ENCODE assay signal across 7 mouse cellular contexts in genomic region chr8:106704901-106705321, GRCm38 (mm10). TPM values are rescaled to one million over a fixed set of nuclear protein-coding genes. Genes with fewer than 3 reads are reported as not detected.
DNase-seq lines count a peak whose midpoint lies in the region; ATAC-seq and TF ChIP-seq lines count a peak whose summit lies in the region.

No protein-coding gene starts in this region.

- no peak for TF ChIP-seq POLR2A in kidney, adult 2 months (IDR thresholded peaks at IDR 0.05; ENCODE audit: low read depth, low read length)

- DNase-seq in 3T3-L1 (ENCODE audit: low read depth, low spot score) (peak; percentile 32), ZHBTc4 (ENCODE audit: low read depth, low spot score) (peak; percentile 24)
- DNase-seq in heart, adult 8-10 months (ENCODE audit: low spot score), result peak; percentile 89
- peak; percentile 79 for DNase-seq in kidney, adult 2 months
- no peak for DNase-seq in liver, embryonic 13.5 days
- peak; percentile 29 for DNase-seq in right cerebral cortex, postnatal 4 days
- DNase-seq in thymus, postnatal 10 days (ENCODE audit: low spot score in 2 of 2), result no peak

- ATAC-seq in liver, embryonic 13.5 days (ENCODE audit: low read depth), result peak; percentile 54; the same call in 1 of the 2 replicates

- no peaks in the 10 kb centered on the region for H3K27me3 ChIP-seq in kidney, adult 2 months (replicated peaks; ENCODE audit: control insufficient read depth, insufficient read depth, low read length)
- no peaks in the 10 kb centered on the region for H3K27me3 ChIP-seq in liver, embryonic 13.5 days

- WGBS in kidney, adult 2 months, result 57% methylated on average over 9 of the region's 9 CpGs
- WGBS in liver, embryonic 13.5 days (ENCODE audit: insufficient replicate concordance), result 57% methylated on average over 9 of the region's 9 CpGs

- H3K4me1 ChIP-seq in kidney, adult 2 months (ENCODE audit: control insufficient read depth, insufficient read depth, low read length), result 0 out of 2 replicates have a peak, but pooled peaks cover 6% of the 10 kb centered on the region
- H3K4me1 ChIP-seq in liver, embryonic 13.5 days (replicated peaks), result 0 out of 2 replicates have a peak, but pooled peaks cover 4% of the 10 kb centered on the region

- peak overlapping the region; percentile 68 for H3K27ac ChIP-seq in kidney, adult 2 months (ENCODE audit: insufficient read depth, low read depth, low read length)
- no peak overlapping the region for H3K27ac ChIP-seq in liver, embryonic 13.5 days

- no peak overlapping the region for H3K4me3 ChIP-seq in kidney, adult 2 months (ENCODE audit: insufficient read depth, low read depth, low read length)
- no peak overlapping the region for H3K4me3 ChIP-seq in liver, embryonic 13.5 days (replicated peaks)

- H3K9ac ChIP-seq in liver, embryonic 13.5 days, result no peak overlapping the region

- no peaks in the 10 kb centered on the region for H3K36me3 ChIP-seq in kidney, adult 2 months (ENCODE audit: control insufficient read depth, insufficient read depth, low read length)
- H3K36me3 ChIP-seq in liver, embryonic 13.5 days, result peaks cover 7% of the 10 kb centered on the region; the same call in 1 of the 2 replicates

- H3K4me2 ChIP-seq in liver, embryonic 13.5 days, result no peak overlapping the region

- TF ChIP-seq CTCF in kidney, adult 2 months (conservative IDR thresholded peaks at IDR 0.05; ENCODE audit: insufficient read depth, insufficient read length, low read depth, low read length), result no peak

- no peaks in the 10 kb centered on the region for H3K9me3 ChIP-seq in liver, embryonic 13.5 days (replicated peaks)

RNA-seq across cellular contexts. Expression of gene Tango6, which starts 22.0 kb away (rescaled TPM):
- total RNA-seq in heart, adult 8-10 months (2022), result 10 to 100 TPM in 3 of 4 experiments, 1 to 10 TPM in 1; 9.9 to 11.0 (median 10.8) TPM
- polyA plus RNA-seq in kidney, adult 2 months (2012; rRNA removed), result 6.1 TPM in 2 replicates
- 3.8 and 4.5 TPM in 2 replicates for polyA plus RNA-seq in liver, embryonic 13.5 days (2015; fragmentation: Nextera tagmentation; extraction: Ambion mirVana)

Comparison
In these comparisons a context has a peak if more than half of its experiments do, and no peak if none do; other contexts are left out.
1. DNase-seq: peak in 3T3-L1 (single experiment), ZHBTc4 (single experiment), heart, adult 8-10 months (single experiment), kidney, adult 2 months (single experiment) and right cerebral cortex, postnatal 4 days (single experiment); none in liver, embryonic 13.5 days (single experiment) and thymus, postnatal 10 days (0 of 2).